Mouse (Mus musculus) left cerebral cortex, adult 8-10 months (tissue): ENCODE measurements at regions not wholly inside any gene's neighbourhood (a gene's known extent, or its start where the extent isn't known, plus 50 kb on each side); places are given as distances from the start of the nearest gene placed in this dataset.

ENCODE experiments used
- DNase-seq, 2 experiments: peaks; one replicate each; pipeline ENCODE4 v3.0.0; 2022; ENCODE audit warnings: low spot score in 2 of 2

- DNase-seq, result no peak
These were observed 348.8 kb downstream of the Hs3st3b1 start for GRCm38 (mm10) chr11:63573271-63573670.

- DNase-seq, result no peak
These were observed 338.8 kb downstream of the Hs3st3b1 start for GRCm38 (mm10) chr11:63583321-63583720.

GRCm38 (mm10) chr11:63585216-63585869 lies 336.7 kb downstream of the Hs3st3b1 start:
- no peak for DNase-seq

- DNase-seq, result peak in 1 of 2 experiments; percentile 10
These were observed 301.9 kb downstream of the Hs3st3b1 start for GRCm38 (mm10) chr11:63620220-63620619.

- no peak for DNase-seq
These were observed 291.8 kb downstream of the Hs3st3b1 start for GRCm38 (mm10) chr11:63630336-63630735.

- peak in 1 of 2 experiments; percentile 7 for DNase-seq
These were observed 265.0 kb downstream of the Hs3st3b1 start for GRCm38 (mm10) chr11:63657057-63657456.

GRCm38 (mm10) chr11:63665268-63665934 lies 256.7 kb downstream of the Hs3st3b1 start:
- no peak for DNase-seq

GRCm38 (mm10) chr11:63670477-63670876 lies 251.6 kb downstream of the Hs3st3b1 start:
- no peak for DNase-seq

GRCm38 (mm10) chr11:63671816-63672215 lies 250.3 kb downstream of the Hs3st3b1 start:
- DNase-seq, result no peak

- no peak for DNase-seq
These were observed 244.2 kb downstream of the Hs3st3b1 start for GRCm38 (mm10) chr11:63677921-63678320.

GRCm38 (mm10) chr11:63678382-63678905 lies 243.6 kb downstream of the Hs3st3b1 start:
- no peak for DNase-seq

- no peak for DNase-seq
These were observed 242.6 kb downstream of the Hs3st3b1 start for GRCm38 (mm10) chr11:63679491-63679890.

GRCm38 (mm10) chr11:63684228-63684980 lies 237.7 kb downstream of the Hs3st3b1 start:
- no peak for DNase-seq

- DNase-seq, result peak in 1 of 2 experiments; percentile 11
These were observed 231.0 kb downstream of the Hs3st3b1 start for GRCm38 (mm10) chr11:63691041-63691440.

- no peak for DNase-seq
These were observed 217.0 kb downstream of the Hs3st3b1 start for GRCm38 (mm10) chr11:63704995-63705580.

- no peak for DNase-seq
These were observed 216.0 kb downstream of the Hs3st3b1 start for GRCm38 (mm10) chr11:63706057-63706456.

- DNase-seq, result no peak
These were observed 215.0 kb downstream of the Hs3st3b1 start for GRCm38 (mm10) chr11:63707093-63707492.

- DNase-seq, result no peak
These were observed 213.7 kb downstream of the Hs3st3b1 start for GRCm38 (mm10) chr11:63708412-63708811.

GRCm38 (mm10) chr11:63712053-63712864 lies 209.8 kb downstream of the Hs3st3b1 start:
- DNase-seq, result no peak

- DNase-seq, result no peak
These were observed 199.8 kb downstream of the Hs3st3b1 start for GRCm38 (mm10) chr11:63722261-63722660.

GRCm38 (mm10) chr11:63730880-63731279 lies 191.2 kb downstream of the Hs3st3b1 start:
- DNase-seq, result no peak
